Mouse (Mus musculus): Measurements from ENCODE around the gene Myh1. TPM values are rescaled to one million over a fixed set of nuclear protein-coding genes. Genes with fewer than 3 reads are reported as not detected.

The Myh1 gene
- polyA plus RNA-seq (2014; fragmentation: Illumina TruSeq; extraction: RNeasy Lipid Tissue Mini Kit (QIAGEN cat#74804); ENCODE audit: low replicate concordance): not detected

DNA sequence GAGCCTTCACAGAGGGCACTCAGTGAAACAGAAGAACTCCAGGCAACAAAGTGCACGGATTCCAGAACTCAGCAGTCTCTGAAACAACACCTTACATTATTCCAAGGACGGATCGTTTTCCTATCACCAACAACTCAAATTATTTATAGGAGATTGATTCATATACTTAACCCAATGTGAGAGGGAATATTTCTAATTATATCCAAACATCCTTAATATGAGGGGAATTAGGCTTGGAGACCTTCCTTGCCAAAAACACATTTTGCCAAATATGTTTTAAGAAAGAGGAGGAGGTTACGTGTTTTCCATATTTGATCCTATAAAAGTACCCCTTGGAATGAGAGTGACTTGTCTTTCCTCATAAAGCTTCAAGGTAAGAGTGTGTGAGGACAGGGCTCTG lies at the start of gene Myh1:
TSS of gene Myh1 (plus strand) at position 301 of the 400 bp plus-strand sequence.

DNA sequence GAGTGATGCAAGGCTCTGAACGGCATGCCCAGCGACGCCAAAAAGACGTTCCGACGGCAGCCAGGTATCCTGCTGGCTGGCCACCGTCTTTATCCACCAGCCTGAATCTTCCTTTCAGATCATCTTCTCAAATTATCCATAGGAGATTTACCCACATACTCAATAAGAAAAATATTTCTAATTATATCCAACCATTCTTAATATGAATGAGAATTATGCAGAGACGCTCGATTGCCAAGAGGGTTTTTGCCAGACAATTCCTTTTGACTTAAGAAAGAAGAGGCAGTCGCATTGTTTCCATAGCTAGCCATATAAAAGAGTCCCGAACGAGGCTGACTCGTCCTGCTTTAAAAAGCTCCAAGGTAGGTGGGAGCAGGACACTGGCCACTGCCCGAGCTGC lies 29.1 kb upstream of the Myh1 start, which contains the start of gene Myh2:
TSS of gene Myh2 (plus strand) at position 301 of the 400 bp plus-strand sequence.

GRCm38 (mm10) chr11:67237481-67238079 lies 37.7 kb downstream of the Myh1 start, which contains the start of gene Myh4:
Myh4 (plus strand) TSS chr11:67238029.

Other genes with a start within 250 kb of the Myh1 start
- 102 TPM for gene Tmem238l, start 243.4 kb upstream of the Myh1 start, polyA plus RNA-seq (2014; fragmentation: Illumina TruSeq; extraction: RNeasy Lipid Tissue Mini Kit (QIAGEN cat#74804); ENCODE audit: low replicate concordance)
- gene Tmem220, start 174.9 kb upstream of the Myh1 start, polyA plus RNA-seq (2014; fragmentation: Illumina TruSeq; extraction: RNeasy Lipid Tissue Mini Kit (QIAGEN cat#74804); ENCODE audit: low replicate concordance): 34.7 TPM
- gene Adprm, start 147.5 kb upstream of the Myh1 start, polyA plus RNA-seq (2014; fragmentation: Illumina TruSeq; extraction: RNeasy Lipid Tissue Mini Kit (QIAGEN cat#74804); ENCODE audit: low replicate concordance): 135 TPM
- gene Sco1, start 147.4 kb upstream of the Myh1 start, polyA plus RNA-seq (2014; fragmentation: Illumina TruSeq; extraction: RNeasy Lipid Tissue Mini Kit (QIAGEN cat#74804); ENCODE audit: low replicate concordance): 60.3 TPM
- not detected for gene Myh3, start 121.8 kb upstream of the Myh1 start, polyA plus RNA-seq (2014; fragmentation: Illumina TruSeq; extraction: RNeasy Lipid Tissue Mini Kit (QIAGEN cat#74804); ENCODE audit: low replicate concordance)
- not detected for gene Myh2, start 29.0 kb upstream of the Myh1 start, polyA plus RNA-seq (2014; fragmentation: Illumina TruSeq; extraction: RNeasy Lipid Tissue Mini Kit (QIAGEN cat#74804); ENCODE audit: low replicate concordance)
- gene Myh4, start 38.0 kb downstream of the Myh1 start, polyA plus RNA-seq (2014; fragmentation: Illumina TruSeq; extraction: RNeasy Lipid Tissue Mini Kit (QIAGEN cat#74804); ENCODE audit: low replicate concordance): not detected
- not detected for gene Myh8, start 77.1 kb downstream of the Myh1 start, polyA plus RNA-seq (2014; fragmentation: Illumina TruSeq; extraction: RNeasy Lipid Tissue Mini Kit (QIAGEN cat#74804); ENCODE audit: low replicate concordance)
- gene Myh13, start 121.6 kb downstream of the Myh1 start, polyA plus RNA-seq (2014; fragmentation: Illumina TruSeq; extraction: RNeasy Lipid Tissue Mini Kit (QIAGEN cat#74804); ENCODE audit: low replicate concordance): not detected